Mouse (Mus musculus) lung, postnatal 10 days (tissue): ENCODE data around the gene Tnp1.
A peak's percentile ranks its signal among the peaks of the same experiment; 100 is the strongest.

ENCODE experiments used
- DNase-seq: peaks from one replicate; pipeline ENCODE4 v3.0.0; 2021

Tnp1 gene

GRCm38 (mm10) chr1:73002637-73003036 is 13.1 kb downstream of the Tnp1 start:
- DNase-seq: no peak

DNA sequence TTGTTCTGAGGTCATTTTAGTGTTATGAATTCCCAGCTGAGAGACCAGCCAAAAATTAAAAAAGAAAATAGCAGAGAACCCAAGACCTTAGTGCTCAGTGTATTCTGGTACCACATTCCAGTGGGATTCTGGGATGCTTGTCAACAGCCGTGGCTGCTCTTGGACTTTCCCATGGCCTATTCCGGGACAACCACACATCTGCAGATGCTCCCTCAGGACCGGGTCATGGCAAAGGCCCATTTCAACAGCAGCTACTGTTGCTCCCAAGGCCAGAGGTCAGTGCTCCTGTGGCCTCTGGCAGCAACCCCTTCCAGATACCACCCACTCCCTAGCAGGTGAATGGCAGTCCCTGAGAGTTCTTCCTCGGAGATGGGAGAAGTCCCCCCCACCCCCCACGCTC is 13.7 kb downstream of the Tnp1 start:
- DNase-seq: no peak

- DNase-seq: no peak
These were observed 20.8 kb downstream of the Tnp1 start for GRCm38 (mm10) chr1:72994751-72995528.

DNA sequence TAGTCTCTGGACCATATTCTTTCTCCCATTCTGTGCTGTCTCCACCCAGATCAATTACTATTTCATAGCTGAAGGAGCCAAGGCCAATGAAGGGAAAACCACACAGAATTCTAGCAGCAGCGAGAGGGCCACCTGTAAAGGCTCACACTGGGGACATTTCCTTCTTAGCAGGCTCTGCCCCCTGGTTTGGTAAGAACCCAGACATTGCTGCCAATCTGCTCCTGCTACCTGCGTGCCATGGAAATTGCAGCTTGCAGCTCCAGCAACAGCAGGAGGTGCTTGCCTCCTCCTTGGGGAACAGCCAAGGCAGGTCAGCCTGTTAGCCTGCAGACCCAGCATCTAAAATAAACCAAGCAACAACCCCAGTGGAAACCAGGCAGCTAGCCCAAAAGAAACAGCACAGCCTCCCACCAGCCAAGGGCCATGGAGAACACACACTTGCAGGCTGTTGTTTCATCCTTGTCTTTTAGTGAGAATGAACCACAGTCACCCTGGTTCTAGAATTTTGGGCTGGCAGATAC is 22.7 kb downstream of the Tnp1 start:
- peak; percentile 40 for DNase-seq

GRCm38 (mm10) chr1:72992209-72992608 is 23.5 kb downstream of the Tnp1 start:
- no peak for DNase-seq

DNA sequence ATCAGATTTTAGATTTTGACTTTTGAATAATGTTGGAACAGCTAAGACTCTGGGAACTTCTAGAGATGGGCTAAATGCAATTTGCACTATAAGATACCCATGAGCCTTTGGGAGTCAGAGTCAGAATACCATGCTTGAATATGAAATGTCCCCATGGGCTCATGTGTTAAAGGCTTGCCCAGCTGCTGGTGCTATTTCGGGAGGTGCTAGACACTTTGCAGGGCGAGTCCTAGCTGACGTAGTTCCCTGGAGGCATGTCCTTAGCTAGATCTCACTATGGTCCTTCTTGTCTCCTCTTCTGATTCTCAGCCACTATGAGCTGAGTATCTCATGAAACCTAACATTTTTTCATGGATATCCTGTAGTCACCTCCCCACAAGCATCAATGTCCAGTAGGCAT is 26.8 kb downstream of the Tnp1 start:
- DNase-seq: no peak

- no peak for DNase-seq
These were observed 29.0 kb downstream of the Tnp1 start for GRCm38 (mm10) chr1:72986715-72987114.

- no peak for DNase-seq
These were observed 36.8 kb downstream of the Tnp1 start for GRCm38 (mm10) chr1:72978956-72979355.

GRCm38 (mm10) chr1:72974226-72974625 is 41.5 kb downstream of the Tnp1 start:
- DNase-seq: no peak

DNA sequence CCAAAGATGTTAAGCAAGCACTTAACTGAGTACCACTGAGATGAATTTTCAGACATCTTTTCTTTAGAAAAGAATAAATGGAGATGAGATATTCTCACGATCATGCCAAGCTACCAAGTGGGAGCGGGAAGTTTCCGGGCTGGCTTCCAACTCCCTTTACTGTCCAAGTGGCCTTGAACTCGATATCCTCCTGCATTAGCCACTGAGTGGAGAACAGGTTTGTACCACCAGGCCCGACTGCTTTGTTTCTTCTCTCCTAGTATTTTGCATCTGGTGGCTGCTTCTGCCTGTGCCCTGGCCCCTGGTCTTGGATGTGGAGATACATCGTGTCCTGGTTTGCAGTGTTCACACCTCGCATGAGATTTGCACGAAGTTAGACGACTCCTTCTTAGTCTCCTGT is 45.2 kb downstream of the Tnp1 start:
- peak; percentile 24 for DNase-seq

- DNase-seq: peak; percentile 23
These were observed 46.4 kb downstream of the Tnp1 start for GRCm38 (mm10) chr1:72969113-72969812.

- no peak for DNase-seq
These were observed 49.3 kb downstream of the Tnp1 start for GRCm38 (mm10) chr1:72966423-72966822.
